12 mouse cellular contexts compared by ENCODE assay signal in the genomic region with DNA sequence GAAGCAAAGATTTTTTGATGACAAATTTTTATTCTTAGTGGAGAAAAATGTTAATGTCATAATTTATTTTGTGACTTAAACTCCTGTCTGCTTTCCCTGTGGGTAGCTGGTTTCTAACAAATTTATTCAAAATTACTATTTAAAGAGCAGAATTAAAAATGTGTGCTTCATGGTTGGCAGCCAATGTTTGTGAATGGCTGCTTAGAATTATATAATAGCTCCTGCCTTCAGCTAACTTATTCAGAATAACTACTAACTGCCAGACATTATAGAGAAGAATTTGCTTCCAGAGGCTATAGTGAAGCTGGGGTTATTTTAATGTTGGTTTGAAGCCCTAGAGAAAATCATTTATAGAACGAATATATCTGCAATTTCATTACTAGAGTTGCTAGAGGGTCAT.
"Had no signal": no experiment of that assay in that cellular context is flagged by ENCODE, and none has a peak within 500 bp of the region (broad histone marks: within the 10 kb centered on the region; RNA-seq: fewer than 3 reads in every experiment).

No protein-coding gene starts in this region.

- DNase-seq: gastrocnemius, postnatal 10 days; gastrocnemius, postnatal 25 days; heart, adult 18-20 months; heart, postnatal 10 days; heart, postnatal 4 days; kidney, adult 18-20 months; kidney, adult 8-10 months; kidney, postnatal 10 days; kidney, postnatal 25 days; kidney, postnatal 4 days; liver; liver, embryonic 13.5 days had no signal
